Mouse (Mus musculus) Muller cell, postnatal 12 days (primary cell): ENCODE data around the gene Usp29.
A peak's percentile ranks its signal among the peaks of the same experiment; 100 is the strongest.
"Not testable (repeated sequence)": the region's sequence is repeated elsewhere in the genome, so short reads cannot be mapped to it uniquely, and the experiment has no call there.

Experiments used
- DNase-seq: peaks from one replicate; pipeline ENCODE4 v3.0.0-alpha.2; 2015; ENCODE audit errors: inconsistent ontology term

Usp29 gene

GRCm38 (mm10) chr7:6925926-6926730 lies 195.8 kb downstream of the Usp29 start:
- DNase-seq, result no peak

- no peak for DNase-seq
Measured at GRCm38 (mm10) chr7:6926731-6926995, 196.3 kb downstream of the Usp29 start.

- no peak for DNase-seq
Measured at GRCm38 (mm10) chr7:6929286-6929685, 198.9 kb downstream of the Usp29 start.

GRCm38 (mm10) chr7:6934741-6935140 lies 204.4 kb downstream of the Usp29 start:
- no peak for DNase-seq

GRCm38 (mm10) chr7:6937040-6937439 lies 206.7 kb downstream of the Usp29 start:
- DNase-seq, result peak; percentile 64

- DNase-seq, result peak; percentile 41
Measured at GRCm38 (mm10) chr7:6940761-6941231, 210.4 kb downstream of the Usp29 start.

- not testable (repeated sequence) for DNase-seq
Measured at GRCm38 (mm10) chr7:6948061-6948460, 217.7 kb downstream of the Usp29 start.

- no peak for DNase-seq
Measured at GRCm38 (mm10) chr7:6956576-6956975, 226.2 kb downstream of the Usp29 start.

GRCm38 (mm10) chr7:6958574-6958973 lies 228.2 kb downstream of the Usp29 start:
- DNase-seq, result no peak

- no peak for DNase-seq
Measured at GRCm38 (mm10) chr7:6973566-6973965, 243.2 kb downstream of the Usp29 start.

- DNase-seq, result no peak
Measured at GRCm38 (mm10) chr7:6976890-6977289, 246.5 kb downstream of the Usp29 start.

- not testable (repeated sequence) for DNase-seq
Measured at GRCm38 (mm10) chr7:6995251-6995650, 264.9 kb downstream of the Usp29 start, which contains the start of gene Aurkc. Gene Aurkc, plus strand, starts transcription at chr7:6995300.

- not testable (repeated sequence) for DNase-seq
Measured at GRCm38 (mm10) chr7:6998914-6999313, 268.5 kb downstream of the Usp29 start.

GRCm38 (mm10) chr7:7005441-7005840 lies 275.1 kb downstream of the Usp29 start:
- DNase-seq, result not testable (repeated sequence)
